Mouse (Mus musculus): ENCODE results near the gene Rbm3. TPM values are rescaled to one million over a fixed set of nuclear protein-coding genes. Genes with fewer than 3 reads are reported as not detected.
"Not testable (repeated sequence)": the region's sequence is repeated elsewhere in the genome, so short reads cannot be mapped to it uniquely, and the experiment has no call there.

The Rbm3 gene
- polyA plus RNA-seq, 1 experiment from 2014 or later, result 383 TPM

DNA sequence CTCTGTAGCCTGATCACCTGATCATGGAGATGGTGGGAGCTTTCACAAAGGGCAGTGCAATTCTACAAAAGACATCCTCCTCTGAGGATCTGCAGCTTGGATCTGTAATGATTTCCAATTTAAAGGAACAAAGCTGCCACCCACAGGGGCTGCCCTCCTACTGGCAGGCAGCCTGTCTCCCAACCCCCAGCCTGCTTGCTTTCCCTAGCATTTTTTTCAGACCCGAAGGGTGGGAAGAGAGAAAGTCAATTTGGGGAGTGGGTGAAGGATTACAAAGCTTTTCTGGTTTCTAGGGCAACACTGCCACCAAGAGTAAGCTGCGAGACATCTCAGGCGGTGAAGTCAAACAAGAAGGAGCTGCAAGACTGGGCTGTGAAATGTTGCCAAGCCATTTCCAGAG is 44.7 kb downstream of the Rbm3 start:
- Histone ChIP-seq H3K4me2 (ENCODE audit: low read depth, low read length) (0 out of 2 replicates have a peak overlapping the region, but pooled peaks have one; percentile 16), H3K9ac (replicated peaks; ENCODE audit: low read depth, low read length) (no peak overlapping the region), H3K27me3 (ENCODE audit: control insufficient read depth, insufficient read depth, low read length) (no peaks in the 10 kb centered on the region), H3K27ac (ENCODE audit: low read depth, low read length) (peak overlapping the region; percentile 89), H3K36me3 (ENCODE audit: control insufficient read depth, insufficient read depth, low read length) (no peaks in the 10 kb centered on the region), H3K4me3 (ENCODE audit: low read depth, low read length) (no peak overlapping the region), H3K9me3 (ENCODE audit: control insufficient read depth, low read length) (no peaks in the 10 kb centered on the region), H3K4me1 (ENCODE audit: control insufficient read depth, insufficient read depth, low read length) (no peaks in the 10 kb centered on the region)
- WGBS, result 21% methylated on average over 3 of the region's 3 CpGs
- ATAC-seq (ENCODE audit: low read depth), result peak; percentile 53

GRCm38 (mm10) chrX:8099435-8099834 is 46.2 kb downstream of the Rbm3 start:
- H3K27ac ChIP-seq (ENCODE audit: low read depth, low read length), result no peak overlapping the region
- H3K4me3 ChIP-seq (ENCODE audit: low read depth, low read length), result no peak overlapping the region
- no peak overlapping the region for H3K4me2 ChIP-seq (ENCODE audit: low read depth, low read length)
- H3K4me1 ChIP-seq (ENCODE audit: control insufficient read depth, insufficient read depth, low read length), result no peaks in the 10 kb centered on the region
- H3K27me3 ChIP-seq (ENCODE audit: control insufficient read depth, insufficient read depth, low read length), result no peaks in the 10 kb centered on the region
- H3K9ac ChIP-seq (replicated peaks; ENCODE audit: low read depth, low read length), result no peak overlapping the region
- no peak for ATAC-seq (ENCODE audit: low read depth)
- no peaks in the 10 kb centered on the region for H3K9me3 ChIP-seq (ENCODE audit: control insufficient read depth, low read length)
- no peaks in the 10 kb centered on the region for H3K36me3 ChIP-seq (ENCODE audit: control insufficient read depth, insufficient read depth, low read length)
- WGBS, result 51% methylated on average over 4 of the region's 4 CpGs

GRCm38 (mm10) chrX:8096787-8097242 is 48.9 kb downstream of the Rbm3 start:
- H3K4me1 ChIP-seq (ENCODE audit: control insufficient read depth, insufficient read depth, low read length), result no peaks in the 10 kb centered on the region
- H3K27ac ChIP-seq (ENCODE audit: low read depth, low read length), result peak overlapping the region; percentile 57; the same call in 1 of the 2 replicates
- no peaks in the 10 kb centered on the region for H3K27me3 ChIP-seq (ENCODE audit: control insufficient read depth, insufficient read depth, low read length)
- no peaks in the 10 kb centered on the region for H3K9me3 ChIP-seq (ENCODE audit: control insufficient read depth, low read length)
- ATAC-seq (ENCODE audit: low read depth), result peak; percentile 94
- peak overlapping the region; percentile 20; the same call in 1 of the 2 replicates for H3K4me3 ChIP-seq (ENCODE audit: low read depth, low read length)
- H3K9ac ChIP-seq (replicated peaks; ENCODE audit: low read depth, low read length), result no peak overlapping the region
- peak overlapping the region; percentile 33; the same call in 1 of the 2 replicates for H3K4me2 ChIP-seq (ENCODE audit: low read depth, low read length)
- H3K36me3 ChIP-seq (ENCODE audit: control insufficient read depth, insufficient read depth, low read length), result no peaks in the 10 kb centered on the region
- WGBS, result 15% methylated on average over 14 of the region's 19 CpGs

DNA sequence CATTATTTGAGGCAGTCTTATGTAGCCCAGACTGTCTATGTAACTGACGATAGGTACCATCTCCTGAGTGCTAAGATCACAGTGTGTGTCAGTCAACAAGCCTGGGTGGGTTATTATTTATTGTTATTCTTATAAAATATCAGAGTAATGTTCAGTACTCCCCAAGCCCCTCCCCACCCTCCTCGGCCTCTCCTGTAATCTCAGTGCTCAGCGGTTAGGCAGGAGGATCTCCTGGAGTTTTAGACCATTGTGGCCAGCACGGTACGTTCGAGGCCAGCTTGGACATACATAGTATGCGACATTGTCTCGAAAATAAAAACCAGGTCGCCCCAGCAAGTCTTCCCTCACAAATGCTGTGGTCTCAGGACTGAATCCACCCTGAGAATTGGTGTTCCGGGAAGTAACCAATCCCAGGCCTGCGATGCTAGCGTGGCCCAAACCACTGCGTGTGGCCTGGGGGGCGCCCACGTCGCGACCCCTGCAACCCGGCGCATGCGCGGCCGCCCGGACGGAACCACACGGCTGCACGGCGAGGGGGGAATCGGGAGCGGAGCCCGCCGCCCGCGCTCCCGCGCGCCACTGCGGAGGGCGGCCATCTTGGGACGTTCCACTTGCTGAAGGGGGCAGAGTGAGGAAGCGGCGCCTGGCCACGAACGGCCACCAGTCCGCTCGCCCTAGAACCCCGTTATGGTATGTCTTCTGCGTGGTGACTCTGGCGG is 49.5 kb downstream of the Rbm3 start:
- not testable (repeated sequence) for H3K9ac ChIP-seq (replicated peaks; ENCODE audit: low read depth, low read length); H3K27ac ChIP-seq (ENCODE audit: low read depth, low read length); H3K9me3 ChIP-seq (ENCODE audit: control insufficient read depth, low read length); H3K36me3 ChIP-seq (ENCODE audit: control insufficient read depth, insufficient read depth, low read length); H3K4me1 ChIP-seq (ENCODE audit: control insufficient read depth, insufficient read depth, low read length); H3K27me3 ChIP-seq (ENCODE audit: control insufficient read depth, insufficient read depth, low read length)
- H3K4me3 ChIP-seq (ENCODE audit: low read depth, low read length), result peak overlapping the region; percentile 12; the same call in 1 of the 2 replicates
- ATAC-seq (ENCODE audit: low read depth), result peak; percentile 88
- peak overlapping the region; percentile 38 for H3K4me2 ChIP-seq (ENCODE audit: low read depth, low read length)
- WGBS, result 31% methylated on average over 10 of the region's 48 CpGs

- 87% methylated on average over 10 of the region's 10 CpGs for WGBS
- Histone ChIP-seq H3K4me3 (ENCODE audit: low read depth, low read length) (no peak overlapping the region), H3K4me1 (ENCODE audit: control insufficient read depth, insufficient read depth, low read length) (no peaks in the 10 kb centered on the region), H3K9me3 (ENCODE audit: control insufficient read depth, low read length) (no peaks in the 10 kb centered on the region), H3K36me3 (ENCODE audit: control insufficient read depth, insufficient read depth, low read length) (no peaks in the 10 kb centered on the region), H3K9ac (replicated peaks; ENCODE audit: low read depth, low read length) (no peak overlapping the region), H3K27ac (ENCODE audit: low read depth, low read length) (no peak overlapping the region), H3K4me2 (ENCODE audit: low read depth, low read length) (peak overlapping the region; percentile 38), H3K27me3 (ENCODE audit: control insufficient read depth, insufficient read depth, low read length) (no peaks in the 10 kb centered on the region)
- ATAC-seq (ENCODE audit: low read depth), result no peak
Measured at GRCm38 (mm10) chrX:8095546-8095945, 50.1 kb downstream of the Rbm3 start.

- not testable (repeated sequence) for H3K27me3 ChIP-seq (ENCODE audit: control insufficient read depth, insufficient read depth, low read length); ATAC-seq (ENCODE audit: low read depth)
- WGBS, result 74% methylated on average over 4 of the region's 5 CpGs
Measured at GRCm38 (mm10) chrX:8090954-8091347, 54.7 kb downstream of the Rbm3 start.

DNA sequence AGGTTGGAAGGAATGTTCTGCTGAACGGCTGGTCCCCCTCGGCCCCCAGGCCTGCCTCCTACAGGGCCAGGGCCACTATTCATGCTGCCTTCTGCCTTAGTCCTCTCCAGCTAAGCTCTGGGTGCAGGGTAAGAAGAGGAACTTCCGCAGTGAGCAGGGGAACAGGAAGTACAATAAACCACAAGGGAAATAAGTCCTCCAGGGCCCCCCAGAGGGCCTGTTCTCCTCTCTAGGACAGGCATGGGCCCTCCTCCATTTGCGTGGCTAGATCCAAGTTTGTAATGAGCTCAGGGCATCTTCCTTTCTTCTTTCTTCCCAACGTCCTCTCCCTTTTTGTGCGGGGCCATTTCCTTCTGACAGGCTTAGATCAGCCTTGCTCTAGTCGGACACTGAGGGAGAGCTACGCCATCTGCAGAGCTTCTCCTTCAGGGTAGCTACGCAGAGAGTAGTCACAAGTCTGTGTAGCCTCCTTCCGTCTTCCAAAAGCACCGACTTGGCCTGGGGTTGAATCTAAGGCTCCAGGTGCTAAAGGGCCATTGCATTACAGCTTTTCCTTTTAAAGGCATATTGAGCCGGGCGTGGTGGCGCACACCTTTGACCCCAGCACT is 55.2 kb downstream of the Rbm3 start, which contains the start of gene Was:
Gene Was, minus strand, starts transcription at position 153 of the 608 bp plus-strand sequence.
- Histone ChIP-seq H3K27ac (ENCODE audit: low read depth, low read length) (no peak within 1 kb of the TSS), H3K9ac (replicated peaks; ENCODE audit: low read depth, low read length) (no peak within 1 kb of the TSS), H3K27me3 (ENCODE audit: control insufficient read depth, insufficient read depth, low read length) (no peaks in the 10 kb centered on the region), H3K4me1 (ENCODE audit: control insufficient read depth, insufficient read depth, low read length) (no peaks in the 10 kb centered on the region), H3K4me3 (ENCODE audit: low read depth, low read length) (no peak within 1 kb of the TSS), H3K4me2 (ENCODE audit: low read depth, low read length) (no peak within 1 kb of the TSS), H3K36me3 (ENCODE audit: control insufficient read depth, insufficient read depth, low read length) (no peaks in the 10 kb centered on the region), H3K9me3 (ENCODE audit: control insufficient read depth, low read length) (no peaks in the 10 kb centered on the region)
- 88% methylated on average over 14 of the region's 14 CpGs for WGBS
- ATAC-seq (ENCODE audit: low read depth), result no peak

More at GRCm38 (mm10) chrX:8090954-8091347, 54.7 kb downstream of the Rbm3 start:
- H3K9me3 ChIP-seq (ENCODE audit: control insufficient read depth, low read length); H3K27ac ChIP-seq (ENCODE audit: low read depth, low read length); H3K4me1 ChIP-seq (ENCODE audit: control insufficient read depth, insufficient read depth, low read length); H3K9ac ChIP-seq (replicated peaks; ENCODE audit: low read depth, low read length); H3K4me3 ChIP-seq (ENCODE audit: low read depth, low read length); H3K4me2 ChIP-seq (ENCODE audit: low read depth, low read length); H3K36me3 ChIP-seq (ENCODE audit: control insufficient read depth, insufficient read depth, low read length): not testable (repeated sequence)

DNA sequence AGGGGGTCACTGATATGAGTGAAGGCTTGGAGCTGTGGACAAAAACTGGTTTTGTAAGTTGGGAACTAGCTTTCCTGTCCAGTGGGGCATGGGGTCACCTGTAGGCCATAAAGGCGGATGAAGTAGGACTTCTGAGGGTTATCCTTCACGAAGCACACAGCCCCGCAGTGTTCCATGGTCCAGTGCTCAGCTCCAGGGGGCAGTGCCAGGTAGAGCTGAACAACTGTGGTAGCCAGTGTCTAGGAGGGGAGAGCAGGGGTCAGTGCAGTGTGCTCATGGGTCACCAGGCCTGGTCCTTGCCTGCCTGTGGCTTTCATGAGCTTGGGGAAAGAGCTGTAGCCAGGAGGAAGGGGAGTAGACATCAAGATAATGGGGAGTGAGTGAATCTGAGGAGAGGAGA is 55.9 kb downstream of the Rbm3 start:
- Histone ChIP-seq H3K36me3 (ENCODE audit: control insufficient read depth, insufficient read depth, low read length) (no peaks in the 10 kb centered on the region), H3K9me3 (ENCODE audit: control insufficient read depth, low read length) (no peaks in the 10 kb centered on the region), H3K9ac (replicated peaks; ENCODE audit: low read depth, low read length) (no peak overlapping the region), H3K4me3 (ENCODE audit: low read depth, low read length) (no peak overlapping the region), H3K27me3 (ENCODE audit: control insufficient read depth, insufficient read depth, low read length) (no peaks in the 10 kb centered on the region), H3K4me1 (ENCODE audit: control insufficient read depth, insufficient read depth, low read length) (no peaks in the 10 kb centered on the region), H3K4me2 (ENCODE audit: low read depth, low read length) (no peak overlapping the region), H3K27ac (ENCODE audit: low read depth, low read length) (no peak overlapping the region)
- ATAC-seq (ENCODE audit: low read depth), result no peak
- WGBS, result 88% methylated on average over 3 of the region's 3 CpGs
